Mouse (Mus musculus) hindbrain, postnatal 0 days (tissue): ENCODE measurements at regions not wholly inside any gene's neighbourhood (a gene's known extent, or its start where the extent isn't known, plus 50 kb on each side); places are given as distances from the start of the nearest gene placed in this dataset.

Source experiments
- ATAC-seq: fragments of 200-750 bp; cut with Nextera tagmentation; 2 replicates; pipeline ENCODE4 v1.8.0; 2017; ENCODE audit warnings: mild to moderate bottlenecking, moderate TSS enrichment, moderate library complexity
- DNase-seq: peaks from one replicate; pipeline ENCODE4 v3.0.0-alpha.2; 2015; ENCODE audit warnings: low spot score
- H3K27ac ChIP-seq: fragments of 300-500 bp; sonication (generic); 2 replicates; pipeline ENCODE4 v1.5.1; 2014; ENCODE audit warnings: mild to moderate bottlenecking
- H3K27me3 ChIP-seq: fragments of 300-500 bp; sonication (generic); 2 replicates; pipeline ENCODE4 v1.6.1; 2014; ENCODE audit warnings: low read length, mixed read lengths; ENCODE audit not compliant: insufficient read depth
- H3K36me3 ChIP-seq: fragments of 300-500 bp; sonication (generic); 2 replicates; pipeline ENCODE4 v1.6.1; 2014; ENCODE audit warnings: low read length, mixed read lengths; ENCODE audit not compliant: insufficient read depth
- H3K4me1 ChIP-seq: fragments of 300-500 bp; sonication (generic); 2 replicates; pipeline ENCODE4 v1.6.1; 2014; ENCODE audit warnings: antibody characterized with exemption, low read length, mixed read lengths; ENCODE audit not compliant: insufficient read depth
- H3K4me2 ChIP-seq: fragments of 300-500 bp; sonication (generic); 2 replicates; pipeline ENCODE4 v1.6.1; 2014; ENCODE audit warnings: low read depth, mild to moderate bottlenecking, low read length, moderate library complexity, mixed read lengths
- H3K4me3 ChIP-seq: fragments of 300-500 bp; sonication (generic); 2 replicates; pipeline ENCODE4 v1.5.1; 2014; ENCODE audit warnings: low read length
- H3K9ac ChIP-seq: fragments of 300-500 bp; sonication (generic); replicated peaks from 2 replicates; pipeline ENCODE4 v1.6.1; 2014; ENCODE audit warnings: mild to moderate bottlenecking, low read length, moderate library complexity, mixed read lengths
- H3K9me3 ChIP-seq: fragments of 300-500 bp; sonication (generic); 2 replicates; pipeline ENCODE4 v1.6.1; 2016; ENCODE audit warnings: low read length, mixed read lengths
- CTCF ChIP-seq: IDR thresholded peaks from 2 replicates; pipeline ENCODE4 v1.5.1; 2016; ENCODE audit warnings: antibody characterized with exemption, control low read depth, low read depth
- WGBS: fragments of 180-500 bp; shearing (Covaris S2); extraction: QIAGEN DNeasy Blood & Tissue Kit; methylation state at CpG from one replicate; pipeline ENCODE4 v1.1.7; 2014; 5-methylcytosine and 5-hydroxymethylcytosine counted together

- 41% methylated on average over 6 of the region's 6 CpGs for WGBS
- no peak overlapping the region for H3K9ac ChIP-seq
- no peaks in the 10 kb centered on the region for H3K36me3 ChIP-seq
- ATAC-seq (peak; percentile 38; the same call in 1 of the 2 replicates), DNase-seq (peak; percentile 53)
- H3K4me3 ChIP-seq = no peak overlapping the region
- H3K4me2 ChIP-seq = no peak overlapping the region
- no peak for TF ChIP-seq CTCF
- H3K4me1 ChIP-seq = no peaks in the 10 kb centered on the region
- H3K27ac ChIP-seq = no peak overlapping the region
- no peaks in the 10 kb centered on the region for H3K27me3 ChIP-seq
- no peaks in the 10 kb centered on the region for H3K9me3 ChIP-seq
Observed at GRCm38 (mm10) chr4:11889039-11889600, 91.9 kb downstream of the Gm10604 start.

DNA sequence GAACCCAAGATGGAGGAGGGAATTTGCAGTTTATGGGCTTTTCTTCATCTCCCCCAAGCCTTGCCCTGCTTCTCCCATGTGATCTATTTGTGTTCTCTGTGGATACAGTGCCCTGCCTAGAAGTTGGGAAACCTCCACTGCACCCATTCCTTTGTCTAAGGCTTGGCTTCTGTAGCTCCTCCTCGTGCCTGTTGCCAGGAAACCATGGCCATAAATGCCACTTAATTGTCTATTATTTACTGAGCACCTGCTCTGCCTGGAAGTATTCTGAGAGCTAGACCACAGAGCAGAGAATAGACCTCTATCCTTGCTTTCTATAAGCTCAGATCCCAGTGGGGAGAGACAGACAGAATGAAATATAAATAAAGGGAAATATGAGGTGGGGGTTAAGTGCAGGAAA lies 93.7 kb downstream of the Gm10604 start:
- no peak overlapping the region for H3K4me3 ChIP-seq
- TF ChIP-seq CTCF = no peak
- H3K4me2 ChIP-seq = no peak overlapping the region
- no peaks in the 10 kb centered on the region for H3K36me3 ChIP-seq
- no peak for DNase-seq
- no peaks in the 10 kb centered on the region for H3K4me1 ChIP-seq
- peak; percentile 32; the same call in 1 of the 2 replicates for ATAC-seq
- WGBS = 15% methylated on average over 1 of the region's 1 CpGs
- H3K9me3 ChIP-seq = no peaks in the 10 kb centered on the region
- H3K27ac ChIP-seq = no peak overlapping the region
- no peak overlapping the region for H3K9ac ChIP-seq
- H3K27me3 ChIP-seq = no peaks in the 10 kb centered on the region

GRCm38 (mm10) chr4:11885499-11885898 lies 95.6 kb downstream of the Gm10604 start:
- 84% methylated on average over 4 of the region's 4 CpGs for WGBS
- Histone ChIP-seq H3K4me1 (no peaks in the 10 kb centered on the region), H3K4me3 (no peak overlapping the region), H3K27ac (no peak overlapping the region), H3K9me3 (no peaks in the 10 kb centered on the region), H3K27me3 (no peaks in the 10 kb centered on the region), H3K4me2 (no peak overlapping the region), H3K36me3 (no peaks in the 10 kb centered on the region), H3K9ac (no peak overlapping the region)
- ATAC-seq (no peak), DNase-seq (no peak)
- TF ChIP-seq CTCF = no peak

DNA sequence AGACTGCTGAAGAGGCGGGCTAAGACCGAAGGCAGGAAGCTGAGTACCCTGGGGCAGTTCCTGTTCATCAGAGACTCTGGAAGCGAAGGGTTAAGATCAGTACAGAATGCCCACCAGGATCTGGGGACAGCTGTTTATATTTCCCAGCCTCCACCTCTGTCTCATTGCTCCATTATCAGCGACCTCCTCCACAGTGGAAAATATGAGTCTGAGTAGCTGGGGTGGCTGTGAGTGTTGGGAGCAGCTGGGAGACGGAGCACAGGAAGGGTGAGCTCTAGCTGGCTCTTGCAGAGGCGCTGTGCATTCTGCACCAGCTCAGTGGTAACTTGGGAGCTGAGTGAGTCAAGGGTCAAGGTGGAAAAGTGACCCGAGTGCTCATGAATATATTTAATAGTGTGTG lies 96.2 kb downstream of the Gm10604 start:
- Histone ChIP-seq H3K4me2 (no peak overlapping the region), H3K36me3 (no peaks in the 10 kb centered on the region), H3K9ac (no peak overlapping the region), H3K4me3 (no peak overlapping the region), H3K4me1 (no peaks in the 10 kb centered on the region), H3K27me3 (no peaks in the 10 kb centered on the region), H3K27ac (no peak overlapping the region), H3K9me3 (no peaks in the 10 kb centered on the region)
- ATAC-seq (no peak), DNase-seq (no peak)
- no peak for TF ChIP-seq CTCF
- 59% methylated on average over 7 of the region's 7 CpGs for WGBS

DNA sequence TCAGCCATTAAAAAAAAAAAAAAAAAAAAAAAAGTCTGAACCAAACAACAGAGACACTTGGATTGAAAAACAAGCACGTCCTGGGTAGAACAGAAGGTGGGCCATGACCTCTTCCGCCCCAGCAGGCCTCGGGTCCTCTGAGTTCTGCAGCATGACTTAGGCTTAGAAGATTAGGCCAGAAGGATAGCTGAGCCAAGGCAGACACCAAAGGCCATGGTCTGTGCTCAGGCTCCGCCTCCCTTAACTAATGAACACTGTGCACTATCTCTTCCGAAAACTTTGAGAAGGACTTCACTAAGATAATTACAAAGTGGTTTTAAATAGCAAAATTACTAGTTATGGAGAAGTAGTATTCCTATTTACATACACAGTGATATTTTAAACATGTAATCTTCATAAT lies 97.8 kb downstream of the Gm10604 start:
- no peak for ATAC-seq
- H3K27me3 ChIP-seq = no peaks in the 10 kb centered on the region
- no peak overlapping the region for H3K4me3 ChIP-seq
- DNase-seq = no peak
- H3K4me2 ChIP-seq = no peak overlapping the region
- no peaks in the 10 kb centered on the region for H3K9me3 ChIP-seq
- 56% methylated on average over 5 of the region's 5 CpGs for WGBS
- H3K27ac ChIP-seq = no peak overlapping the region
- no peak overlapping the region for H3K9ac ChIP-seq
- TF ChIP-seq CTCF = no peak
- H3K4me1 ChIP-seq = no peaks in the 10 kb centered on the region
- H3K36me3 ChIP-seq = no peaks in the 10 kb centered on the region

DNA sequence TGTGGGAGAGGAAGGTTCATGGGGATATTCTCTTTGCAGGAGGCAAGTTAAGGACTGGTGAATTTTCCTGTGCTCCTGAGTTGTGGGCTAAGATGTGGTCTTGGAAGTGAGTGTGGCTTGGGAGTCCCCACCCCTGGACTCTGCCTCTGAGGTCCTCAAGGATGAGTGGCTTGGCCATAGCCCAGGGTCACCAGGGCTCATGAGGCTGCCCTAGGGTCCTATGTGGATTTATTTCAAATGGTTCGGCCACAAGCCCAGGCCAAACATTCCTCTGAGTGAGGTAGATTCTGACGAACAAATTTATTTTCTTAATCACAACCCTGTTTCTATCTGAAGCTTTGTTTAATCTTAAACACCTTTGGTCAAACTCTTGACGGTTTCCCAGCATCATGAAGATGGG lies 98.4 kb downstream of the Gm10604 start:
- 91% methylated on average over 3 of the region's 3 CpGs for WGBS
- ATAC-seq = no peak
- TF ChIP-seq CTCF = no peak

GRCm38 (mm10) chr4:11878638-11879037 lies 102.4 kb downstream of the Gm10604 start:
- Histone ChIP-seq H3K36me3 (no peaks in the 10 kb centered on the region), H3K9me3 (no peaks in the 10 kb centered on the region), H3K4me1 (no peaks in the 10 kb centered on the region), H3K27ac (no peak overlapping the region), H3K4me3 (no peak overlapping the region), H3K9ac (no peak overlapping the region), H3K4me2 (no peak overlapping the region), H3K27me3 (no peaks in the 10 kb centered on the region)
- WGBS = 77% methylated on average over 6 of the region's 6 CpGs
- no peak for TF ChIP-seq CTCF
- DNase-seq = no peak
- no peak for ATAC-seq

More for the DNA sequence above, 98.4 kb downstream of the Gm10604 start:
- Histone ChIP-seq H3K9ac (no peak overlapping the region), H3K36me3 (no peaks in the 10 kb centered on the region), H3K4me1 (no peaks in the 10 kb centered on the region), H3K4me2 (no peak overlapping the region), H3K27me3 (no peaks in the 10 kb centered on the region), H3K4me3 (no peak overlapping the region), H3K9me3 (no peaks in the 10 kb centered on the region), H3K27ac (no peak overlapping the region)
- DNase-seq = no peak
